Mouse (Mus musculus) CH12.LX (cell line): ENCODE measurements at regions not wholly inside any gene's neighbourhood (a gene's known extent, or its start where the extent isn't known, plus 50 kb on each side); places are given as distances from the start of the nearest gene placed in this dataset.

Experiments
- DNase-seq: peaks from one replicate; pipeline ENCODE4 v3.0.0-alpha.2; 2013; ENCODE audit errors: extremely low read depth
- H3K27ac ChIP-seq: 2 replicates; pipeline ENCODE4 v1.5.1; 2012; ENCODE audit warnings: low read depth, mild to moderate bottlenecking, control low read depth, moderate library complexity; ENCODE audit not compliant: insufficient read depth
- H3K27me3 ChIP-seq: replicated peaks from 2 replicates; pipeline ENCODE3; 2012; ENCODE audit warnings: inconsistent platforms
- H3K36me3 ChIP-seq, 2 experiments: replicated peaks in 1 of 2; 2 replicates each; pipeline versions ENCODE3 to v1.6.1; 2012; ENCODE audit warnings: inconsistent platforms in 1 of 2, low read length in 1 of 2, mild to moderate bottlenecking in 1 of 2, mixed read lengths in 1 of 2, moderate library complexity in 1 of 2; ENCODE audit not compliant: control insufficient read depth in 1 of 2, insufficient read depth in 1 of 2
- H3K4me1 ChIP-seq, 2 experiments: 2 replicates each; pipeline ENCODE4 v1.6.1; 2012; ENCODE audit warnings: inconsistent platforms in 1 of 2, moderate library complexity in 1 of 2; ENCODE audit not compliant: insufficient read depth in 2 of 2, control insufficient read depth in 1 of 2
- H3K4me2 ChIP-seq: 2 replicates; pipeline ENCODE4 v1.6.1; 2012; ENCODE audit warnings: low read depth, mild to moderate bottlenecking, control low read depth; ENCODE audit not compliant: poor library complexity, insufficient read depth, severe bottlenecking
- H3K4me3 ChIP-seq, 3 experiments: fragments of 150-350 bp in 1 of 3; sonication (generic) in 1 of 3; replicated peaks in 1 of 3; 2 replicates each; pipeline versions ENCODE3 to v1.5.1; 2011 to 2012; ENCODE audit warnings: low read depth in 2 of 3, low read length in 2 of 3, mild to moderate bottlenecking in 2 of 3, moderate library complexity in 2 of 3, control low read depth in 1 of 3, improper control_type of control experiment in 1 of 3, inconsistent platforms in 1 of 3, mixed read lengths in 1 of 3; ENCODE audit not compliant: poor library complexity in 1 of 3
- H3K79me2 ChIP-seq: replicated peaks from 2 replicates; pipeline ENCODE4 v1.6.1; 2012; ENCODE audit warnings: mild to moderate bottlenecking, moderate library complexity; ENCODE audit not compliant: control insufficient read depth, poor library complexity, insufficient read depth, severe bottlenecking; ENCODE audit errors: extremely low read depth
- H3K9ac ChIP-seq: 2 replicates; pipeline ENCODE4 v1.6.1; 2012; ENCODE audit warnings: low read depth, mild to moderate bottlenecking, control low read depth, moderate library complexity; ENCODE audit not compliant: insufficient read depth
- H3K9me3 ChIP-seq: replicated peaks from 2 replicates; pipeline ENCODE3; 2012; ENCODE audit warnings: low read length, inconsistent platforms, mixed read lengths
- CHD1 ChIP-seq: IDR thresholded peaks from 2 replicates; pipeline ENCODE4 v1.6.1; 2012; ENCODE audit warnings: low read depth, low read length, improper control_type of control experiment, inconsistent platforms
- CHD2 ChIP-seq: IDR thresholded peaks from 2 replicates; pipeline ENCODE4 v1.6.1; 2011; ENCODE audit warnings: low read length, improper control_type of control experiment
- CTCF ChIP-seq, 2 experiments: IDR thresholded peaks in 1 of 2; conservative IDR thresholded peaks in 1 of 2; 2 replicates each; pipeline ENCODE4 v1.5.1; 2011 to 2012; ENCODE audit warnings: low read depth in 2 of 2, low read length in 2 of 2, improper control_type of control experiment in 1 of 2, inconsistent platforms in 1 of 2, mild to moderate bottlenecking in 1 of 2, moderate library complexity in 1 of 2
- E2F4 ChIP-seq: IDR thresholded peaks from 2 replicates; pipeline ENCODE4 v1.6.1; 2011; ENCODE audit warnings: low read depth, low read length, improper control_type of control experiment; ENCODE audit not compliant: insufficient replicate concordance
- ELF1 ChIP-seq: IDR thresholded peaks from 2 replicates; pipeline ENCODE4 v1.6.1; 2014; ENCODE audit warnings: low read depth, mild to moderate bottlenecking, inconsistent platforms, low read length, improper control_type of control experiment
- EP300 ChIP-seq: IDR thresholded peaks from 2 replicates; pipeline ENCODE4 v1.6.1; 2011; ENCODE audit warnings: low read length, improper control_type of control experiment
- GABPA ChIP-seq: IDR thresholded peaks from 2 replicates; pipeline ENCODE4 v1.6.1; 2012; ENCODE audit warnings: low read depth, low read length, improper control_type of control experiment, inconsistent platforms; ENCODE audit not compliant: insufficient replicate concordance
- HCFC1 ChIP-seq: IDR thresholded peaks from 2 replicates; pipeline ENCODE4 v1.6.1; 2012; ENCODE audit warnings: low read depth, mild to moderate bottlenecking, inconsistent platforms, low read length, improper control_type of control experiment
- IRF4 ChIP-seq: IDR thresholded peaks from 2 replicates; pipeline ENCODE4 v1.6.1; 2014; ENCODE audit warnings: low read depth, mild to moderate bottlenecking, inconsistent platforms, low read length, improper control_type of control experiment
- JUN ChIP-seq: IDR thresholded peaks from 2 replicates; pipeline ENCODE4 v1.6.1; 2011; ENCODE audit warnings: low read depth, mild to moderate bottlenecking, low read length, improper control_type of control experiment, moderate library complexity; ENCODE audit not compliant: insufficient read depth
- KAT2A ChIP-seq: IDR thresholded peaks from 2 replicates; pipeline ENCODE4 v1.6.1; 2012; ENCODE audit warnings: low read length, improper control_type of control experiment, inconsistent platforms; ENCODE audit not compliant: insufficient replicate concordance
- MAZ ChIP-seq: IDR thresholded peaks from 2 replicates; pipeline ENCODE4 v1.6.1; 2012; ENCODE audit warnings: low read depth, mild to moderate bottlenecking, inconsistent platforms, low read length, improper control_type of control experiment, moderate library complexity
- MXI1 ChIP-seq: IDR thresholded peaks from 2 replicates; pipeline ENCODE4 v1.6.1; 2011; ENCODE audit warnings: mild to moderate bottlenecking, low read depth, low read length, improper control_type of control experiment
- MYC ChIP-seq: IDR thresholded peaks from 2 replicates; pipeline ENCODE4 v1.6.1; 2011; ENCODE audit warnings: low read depth, mild to moderate bottlenecking, improper control_type of control experiment, low read length
- NRF1 ChIP-seq: IDR thresholded peaks from 2 replicates; pipeline ENCODE4 v1.6.1; 2014; ENCODE audit warnings: low read depth, mild to moderate bottlenecking, inconsistent platforms, low read length, improper control_type of control experiment, moderate library complexity
- PAX5 ChIP-seq: IDR thresholded peaks from 2 replicates; pipeline ENCODE4 v1.6.1; 2012; ENCODE audit warnings: low read length, inconsistent platforms, mixed read lengths
- POLR2A ChIP-seq: IDR thresholded peaks from 2 replicates; pipeline ENCODE4 v1.6.1; 2011; ENCODE audit warnings: low read depth, mild to moderate bottlenecking, improper control_type of control experiment, low read length
- RCOR1 ChIP-seq: conservative IDR thresholded peaks from 2 replicates; pipeline ENCODE4 v1.6.1; 2012; ENCODE audit warnings: low read depth, mild to moderate bottlenecking, inconsistent platforms, low read length, improper control_type of control experiment
- TCF12 ChIP-seq: IDR thresholded peaks from 2 replicates; pipeline ENCODE4 v1.6.1; 2014; ENCODE audit warnings: low read depth, mild to moderate bottlenecking, inconsistent platforms, low read length, improper control_type of control experiment
- USF2 ChIP-seq: conservative IDR thresholded peaks from 2 replicates; pipeline ENCODE4 v1.6.1; 2011; ENCODE audit warnings: low read depth, low read length, improper control_type of control experiment
- ZC3H11A ChIP-seq: IDR thresholded peaks from 2 replicates; pipeline ENCODE4 v1.6.1; 2012; ENCODE audit warnings: low read depth, mild to moderate bottlenecking, inconsistent platforms, low read length, improper control_type of control experiment
- ZKSCAN1 ChIP-seq: IDR thresholded peaks from 2 replicates; pipeline ENCODE4 v1.6.1; 2012; ENCODE audit warnings: low read depth, inconsistent platforms, low read length, improper control_type of control experiment, borderline replicate concordance
- ZNF384 ChIP-seq: IDR thresholded peaks from 2 replicates; pipeline ENCODE4 v1.6.1; 2012; ENCODE audit warnings: low read depth, low read length, improper control_type of control experiment, inconsistent platforms
- dilution Hi-C: fragments of 300-500 bp; cut with MboI; formaldehyde crosslinking; loops from 2 replicates; pipeline ENCODE4 v1.14.3; 2020; ENCODE audit warnings: low sequenced_read_pairs; ENCODE audit not compliant: extremely low pct_unique_long_range_greater_than_20kb, extremely low pct_ligation_motif_present
- in situ Hi-C: fragments of 300-500 bp; cut with MboI; formaldehyde crosslinking; loops from 3 replicates; pipeline ENCODE4 v1.14.3; 2019; ENCODE audit warnings: low sequenced_read_pairs, low pct_ligation_motif_present, low pct_unique_long_range_greater_than_20kb, mixed read lengths

DNA sequence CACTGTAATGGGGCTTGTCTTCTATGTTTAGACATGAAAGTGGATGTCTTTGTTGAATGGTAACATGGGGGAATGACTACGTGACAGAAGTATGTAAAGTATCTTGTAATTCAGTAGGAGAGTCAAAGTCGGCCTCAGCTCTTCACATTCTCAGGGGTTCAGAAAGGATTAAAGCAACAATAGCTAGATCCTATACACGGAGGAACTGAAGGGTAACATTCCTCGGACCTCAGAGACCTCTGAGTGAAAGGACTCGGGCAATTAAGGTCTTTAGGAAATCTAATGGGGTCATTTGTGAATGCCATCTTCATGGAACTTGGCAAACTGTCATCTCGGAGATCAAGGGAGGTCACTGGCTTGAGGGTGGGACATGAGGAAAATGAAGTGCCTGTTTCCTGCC is 262.8 kb upstream of the Ddhd1 start:
- no peak for DNase-seq

DNA sequence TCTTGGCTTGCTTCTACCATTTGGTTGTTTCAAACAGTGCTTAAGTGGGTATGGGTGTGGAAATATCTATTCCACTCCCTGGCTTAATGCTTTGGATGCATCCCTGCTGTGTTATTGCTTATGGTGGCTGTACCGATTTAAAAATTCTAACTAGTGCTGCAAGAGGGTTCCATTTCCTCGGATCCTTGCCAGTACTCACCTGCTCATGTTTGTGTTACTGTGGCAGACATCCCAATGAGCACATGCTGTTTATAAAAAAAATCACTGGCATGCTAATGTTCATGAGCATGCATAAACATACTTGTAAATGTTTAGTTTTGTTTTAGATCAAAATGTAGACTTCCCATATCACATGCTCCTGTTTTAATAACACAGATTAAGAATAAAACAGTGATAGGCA is 285.6 kb upstream of the Ddhd1 start:
- dilution Hi-C loops (no loop called here), in situ Hi-C loops (no loop called here)
- DNase-seq = no peak
- Histone ChIP-seq H3K79me2 (no peaks in the 10 kb centered on the region), H3K27ac (no peak overlapping the region), H3K4me1 (no peaks in the 10 kb centered on the region), H3K4me2 (no peak overlapping the region), H3K27me3 (no peaks in the 10 kb centered on the region), H3K9ac (no peak overlapping the region), H3K9me3 (no peaks in the 10 kb centered on the region), H3K36me3 (no peaks in the 10 kb centered on the region), H3K4me3 (no peak overlapping the region)
- no peak for TF ChIP-seq MAZ
- no peak for TF ChIP-seq MYC
- no peak for TF ChIP-seq ZC3H11A
- no peak for TF ChIP-seq CTCF (conservative IDR thresholded peaks at IDR 0.05 in 1 of 2, IDR thresholded peaks at IDR 0.05 in 1 of 2; ENCODE audit: low read depth in 2 of 2, low read length in 2 of 2)
- no peak for TF ChIP-seq JUN
- no peak for TF ChIP-seq IRF4
- no peak for TF ChIP-seq USF2
- TF ChIP-seq MXI1 = no peak
- TF ChIP-seq CHD1 = no peak
- TF ChIP-seq RCOR1 = no peak
- TF ChIP-seq HCFC1 = no peak
- TF ChIP-seq NRF1 = no peak
- no peak for TF ChIP-seq ZKSCAN1
- TF ChIP-seq ZNF384 = no peak
- no peak for TF ChIP-seq PAX5
- TF ChIP-seq KAT2A = no peak
- no peak for TF ChIP-seq POLR2A

More for the DNA sequence above, 262.8 kb upstream of the Ddhd1 start:
- peaks cover 0 to 6% of the 10 kb centered on the region in 2 experiments; a peak in 2 of 4 replicates for H3K4me1 ChIP-seq
- no peaks in the 10 kb centered on the region for H3K27me3 ChIP-seq
- TF ChIP-seq ELF1 = no peak
- TF ChIP-seq TCF12 = no peak
- TF ChIP-seq EP300 = no peak
- TF ChIP-seq GABPA = no peak
- no peak for TF ChIP-seq CHD2
- no peak for TF ChIP-seq E2F4
- no peak for TF ChIP-seq MXI1
- no peak for TF ChIP-seq IRF4
- TF ChIP-seq, all 38 proteins: peak for 0
- H3K27ac ChIP-seq = no peak overlapping the region
- H3K9ac ChIP-seq = no peak overlapping the region
- in situ Hi-C loops (no loop called here), dilution Hi-C loops (no loop called here)
- no peak overlapping the region; the same call in 1 of the 2 replicates for H3K4me2 ChIP-seq
- H3K36me3 ChIP-seq = no peaks in the 10 kb centered on the region
- no peak overlapping the region for H3K4me3 ChIP-seq
- H3K79me2 ChIP-seq = no peaks in the 10 kb centered on the region
- H3K9me3 ChIP-seq = no peaks in the 10 kb centered on the region
